Mouse (Mus musculus) heart, embryonic 14.5 days (tissue): ENCODE data around the gene Slc22a3. TPM values are rescaled to one million over a fixed set of nuclear protein-coding genes. Genes with fewer than 3 reads are reported as not detected.

ENCODE experiments used
- ATAC-seq: fragments of 200-750 bp; cut with Nextera tagmentation; 2 replicates; pipeline ENCODE4 v1.8.0; 2017; ENCODE audit warnings: low read depth, moderate TSS enrichment; ENCODE audit not compliant: insufficient number of reproducible peaks, insufficient read depth, low FRiP score
- H3K27ac ChIP-seq, 2 experiments: fragments of 200-500 bp in 1 of 2; fragments of 300-500 bp in 1 of 2; sonication (generic) in 1 of 2; replicated peaks in 1 of 2; 2 replicates each; pipeline ENCODE4 v1.5.1; 2012 to 2014; ENCODE audit warnings: low read depth in 2 of 2, low read length in 2 of 2, control low read depth in 1 of 2, mild to moderate bottlenecking in 1 of 2, mixed read lengths in 1 of 2; ENCODE audit not compliant: control insufficient read depth in 1 of 2, insufficient read depth in 1 of 2
- H3K27me3 ChIP-seq: fragments of 300-500 bp; sonication (generic); 2 replicates; pipeline ENCODE4 v1.6.1; 2014; ENCODE audit warnings: mild to moderate bottlenecking, low read length, control low read depth; ENCODE audit not compliant: control insufficient read depth, insufficient read depth
- H3K36me3 ChIP-seq: fragments of 300-500 bp; sonication (generic); 2 replicates; pipeline ENCODE4 v1.6.1; 2014; ENCODE audit warnings: mild to moderate bottlenecking, control low read depth, low read length, mixed read lengths; ENCODE audit not compliant: control insufficient read depth, insufficient read depth
- H3K4me1 ChIP-seq, 2 experiments: fragments of 200-500 bp in 1 of 2; fragments of 300-500 bp in 1 of 2; sonication (generic) in 1 of 2; 2 replicates each; pipeline ENCODE4 v1.6.1; 2012 to 2014; ENCODE audit warnings: low read length in 2 of 2, control low read depth in 1 of 2, mixed read lengths in 1 of 2; ENCODE audit not compliant: control insufficient read depth in 2 of 2, insufficient read depth in 2 of 2
- H3K4me2 ChIP-seq: fragments of 300-500 bp; sonication (generic); 2 replicates; pipeline ENCODE4 v1.6.1; 2014; ENCODE audit warnings: mild to moderate bottlenecking, low read length
- H3K4me3 ChIP-seq, 2 experiments: fragments of 200-500 bp in 1 of 2; fragments of 300-500 bp in 1 of 2; sonication (generic) in 1 of 2; 2 replicates each; pipeline ENCODE4 v1.5.1; 2012 to 2014; ENCODE audit warnings: low read length in 2 of 2, mild to moderate bottlenecking in 2 of 2, control low read depth in 1 of 2, low read depth in 1 of 2, moderate library complexity in 1 of 2; ENCODE audit not compliant: control insufficient read depth in 1 of 2, insufficient read depth in 1 of 2
- H3K9ac ChIP-seq: fragments of 300-500 bp; sonication (generic); 2 replicates; pipeline ENCODE4 v1.6.1; 2014; ENCODE audit warnings: mild to moderate bottlenecking, low read length
- H3K9me3 ChIP-seq: fragments of 300-500 bp; sonication (generic); 2 replicates; pipeline ENCODE4 v1.6.1; 2016; ENCODE audit warnings: low read length, control low read depth; ENCODE audit not compliant: control insufficient read depth
- WGBS: fragments of 180-500 bp; shearing (Covaris S2); extraction: QIAGEN DNeasy Blood & Tissue Kit; methylation state at CpG from one replicate; pipeline ENCODE4 v1.1.7; 2014; 5-methylcytosine and 5-hydroxymethylcytosine counted together
- polyA plus RNA-seq: library from polyadenylated mRNA; unstranded; fragments of >200 nt; fragmentation: Nextera tagmentation; extraction: Ambion mirVana; gene quantifications from 2 replicates; pipeline ENCODE4 v1.2.1, GENCODE M21; 2014

Gene Slc22a3
- polyA plus RNA-seq, 1 experiment from 2014 or later: 0.45 TPM

DNA sequence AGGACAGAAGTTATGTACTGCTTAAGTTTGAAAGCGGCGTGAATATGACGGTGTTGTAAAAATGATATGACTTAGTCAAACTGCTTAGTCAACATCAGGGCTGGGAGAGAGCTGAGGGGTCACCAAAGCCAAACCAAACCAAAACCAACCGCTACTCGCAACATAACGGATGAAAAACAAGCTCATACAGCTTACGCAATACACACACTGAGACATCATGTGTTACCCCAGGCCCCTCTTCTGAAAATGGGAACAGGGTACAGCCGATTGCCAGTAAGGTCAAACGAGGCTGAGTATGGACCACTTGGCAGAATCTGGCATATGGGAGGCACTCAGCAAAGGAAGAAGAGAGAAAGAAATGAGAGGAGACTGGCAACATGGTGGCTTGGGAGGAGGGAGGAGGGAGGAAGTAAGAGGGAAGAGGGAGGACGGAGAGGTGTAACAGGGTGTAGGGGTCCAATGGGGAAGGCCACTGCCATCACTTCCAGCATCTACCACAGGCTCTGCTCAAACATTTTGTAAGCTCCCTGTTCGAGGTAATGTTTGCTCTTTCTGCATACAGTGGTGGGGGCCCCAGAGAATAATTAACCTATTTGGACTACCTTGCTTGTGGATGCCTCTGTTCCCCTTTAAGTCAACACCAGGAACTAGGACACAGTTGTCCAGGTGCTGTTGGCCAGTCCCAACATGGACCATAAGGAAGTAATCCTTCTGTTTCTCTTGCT, 129.4 kb downstream of the Slc22a3 start, which contains the start of gene Plg:
Gene Plg (plus strand): TSS at position 628 of the 725 bp plus-strand sequence.
- Histone ChIP-seq H3K9ac (no peak within 1 kb of the TSS), H3K27ac (no peak within 1 kb of the TSS), H3K36me3 (no peaks in the 10 kb centered on the region), H3K9me3 (no peaks in the 10 kb centered on the region), H3K4me1 (no peaks in the 10 kb centered on the region), H3K27me3 (no peaks in the 10 kb centered on the region), H3K4me3 (no peak within 1 kb of the TSS), H3K4me2 (no peak within 1 kb of the TSS)
- no peak for ATAC-seq
- 86% methylated on average over 11 of the region's 11 CpGs for WGBS

DNA sequence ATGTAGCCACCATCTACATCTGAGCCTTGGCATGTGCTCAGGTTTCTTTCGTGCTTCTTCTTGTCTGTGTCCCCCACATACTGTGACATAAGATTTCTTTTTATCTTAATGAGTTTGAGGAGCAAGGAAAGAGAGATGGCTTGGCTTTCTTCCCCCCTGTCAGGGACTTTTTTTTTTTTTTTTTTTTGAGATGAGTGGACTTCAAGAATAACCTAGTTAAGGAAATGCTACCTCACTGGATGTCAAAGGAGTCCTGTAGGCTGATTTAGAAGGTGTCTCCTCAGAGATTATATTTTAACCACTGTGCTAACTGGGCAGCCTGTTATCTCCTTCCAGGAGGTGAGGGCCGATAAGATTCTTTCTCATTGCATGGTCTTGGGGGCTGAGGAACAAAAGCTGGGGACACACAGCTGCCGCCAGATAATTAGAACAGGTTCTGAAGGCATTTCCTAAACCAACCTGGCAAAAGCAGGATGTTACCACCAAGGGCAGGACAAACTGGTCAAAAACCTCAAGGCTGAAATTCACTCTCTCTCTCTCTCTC, 133.8 kb downstream of the Slc22a3 start:
- no peak for ATAC-seq
- Histone ChIP-seq H3K4me2 (no peak overlapping the region), H3K9ac (no peak overlapping the region), H3K9me3 (no peaks in the 10 kb centered on the region), H3K36me3 (no peaks in the 10 kb centered on the region), H3K4me1 (no peaks in the 10 kb centered on the region; a peak in 1 of 4 replicates), H3K27ac (no peak overlapping the region), H3K27me3 (no peaks in the 10 kb centered on the region), H3K4me3 (no peak overlapping the region)
- 35% methylated on average over 3 of the region's 3 CpGs for WGBS

DNA sequence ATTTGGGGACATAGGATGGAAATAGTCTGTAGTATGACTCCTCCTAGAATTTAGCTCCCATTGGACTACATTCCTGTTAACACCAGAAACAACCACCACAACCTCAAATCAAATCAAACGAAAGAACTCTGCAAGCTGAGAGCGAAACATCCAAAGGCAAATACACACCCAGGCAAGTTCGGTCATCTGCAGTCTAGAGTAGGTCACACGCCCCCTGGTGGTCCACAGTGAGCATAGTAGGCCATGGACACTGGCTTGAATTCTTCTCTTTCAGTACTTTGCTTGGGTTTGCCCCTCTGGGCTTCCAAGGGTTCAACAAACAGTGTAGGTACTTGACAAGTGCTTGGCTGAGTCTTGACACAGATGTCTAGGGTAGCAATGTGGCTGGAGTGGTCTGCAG, 135.5 kb downstream of the Slc22a3 start:
- Histone ChIP-seq H3K36me3 (no peaks in the 10 kb centered on the region), H3K4me3 (no peak overlapping the region), H3K4me1 (no peaks in the 10 kb centered on the region; a peak in 1 of 4 replicates), H3K9ac (no peak overlapping the region), H3K27me3 (no peaks in the 10 kb centered on the region), H3K9me3 (no peaks in the 10 kb centered on the region), H3K4me2 (peak overlapping the region; percentile 27), H3K27ac (no peak overlapping the region)
- ATAC-seq: no peak
- 22% methylated on average over 4 of the region's 4 CpGs for WGBS

DNA sequence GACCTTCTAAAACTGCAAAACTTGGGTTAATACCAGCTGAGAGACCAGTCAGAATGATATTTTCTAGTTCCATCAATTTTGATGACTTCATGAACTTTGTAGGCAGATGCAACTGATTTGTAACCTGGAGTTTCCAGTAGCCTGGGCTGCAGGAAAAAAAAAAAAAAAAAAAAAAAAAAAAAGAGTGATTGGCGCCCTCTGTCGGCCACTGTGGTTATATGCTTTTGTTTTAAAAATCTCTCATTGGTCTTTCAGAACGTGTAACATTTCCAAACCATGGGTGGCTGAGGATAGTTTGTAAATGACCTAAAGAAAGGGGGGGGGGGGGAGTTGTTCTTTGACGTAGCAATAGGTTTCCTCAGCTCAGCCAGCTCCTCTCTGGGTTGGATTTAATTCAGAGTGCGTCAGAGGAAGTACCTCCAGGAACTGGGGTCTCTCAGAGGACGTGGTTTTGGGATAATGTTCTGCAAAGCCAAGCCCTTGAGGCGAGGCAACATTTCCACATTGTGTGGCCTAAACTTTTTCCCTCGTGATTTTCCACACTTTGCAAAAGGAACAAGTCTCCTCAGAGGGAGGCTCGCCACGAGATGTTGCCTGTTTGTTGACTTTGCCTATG, 136.1 kb downstream of the Slc22a3 start:
- WGBS: 37% methylated on average over 10 of the region's 10 CpGs
- H3K36me3 ChIP-seq: no peaks in the 10 kb centered on the region
- no peak for ATAC-seq
- H3K27me3 ChIP-seq: no peaks in the 10 kb centered on the region
- no peak overlapping the region for H3K4me3 ChIP-seq
- no peak overlapping the region for H3K27ac ChIP-seq
- no peaks in the 10 kb centered on the region for H3K9me3 ChIP-seq
- H3K4me2 ChIP-seq: peak overlapping the region; percentile 27
- no peak overlapping the region for H3K9ac ChIP-seq
- H3K4me1 ChIP-seq: no peaks in the 10 kb centered on the region; a peak in 1 of 4 replicates

DNA sequence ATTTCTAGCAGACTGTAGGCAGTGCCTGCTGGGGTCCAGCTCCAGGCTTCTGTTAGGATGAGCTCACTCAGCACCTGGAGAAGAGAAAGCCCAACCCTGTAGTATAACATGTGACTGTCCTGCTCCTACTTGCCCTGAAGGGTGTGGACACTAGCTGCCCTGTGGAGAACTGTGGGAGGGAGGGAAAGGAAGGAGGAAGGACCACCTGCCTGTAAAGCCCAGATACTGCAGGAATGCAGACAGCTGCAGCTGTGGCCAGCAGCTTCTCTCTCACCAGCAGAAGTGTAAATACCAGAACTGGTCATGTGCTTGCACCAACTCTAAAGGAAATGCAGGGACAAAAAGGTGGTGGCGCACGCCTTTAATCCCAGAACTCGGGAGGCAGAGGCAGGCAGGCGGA, 137.2 kb downstream of the Slc22a3 start:
- 40% methylated on average over 4 of the region's 4 CpGs for WGBS
- no peaks in the 10 kb centered on the region; a peak in 1 of 4 replicates for H3K4me1 ChIP-seq
- no peaks in the 10 kb centered on the region for H3K27me3 ChIP-seq
- no peaks in the 10 kb centered on the region for H3K9me3 ChIP-seq
- no peak overlapping the region for H3K4me2 ChIP-seq
- H3K27ac ChIP-seq: no peak overlapping the region
- H3K36me3 ChIP-seq: no peaks in the 10 kb centered on the region
- ATAC-seq: no peak
- no peak overlapping the region for H3K4me3 ChIP-seq
- no peak overlapping the region for H3K9ac ChIP-seq

DNA sequence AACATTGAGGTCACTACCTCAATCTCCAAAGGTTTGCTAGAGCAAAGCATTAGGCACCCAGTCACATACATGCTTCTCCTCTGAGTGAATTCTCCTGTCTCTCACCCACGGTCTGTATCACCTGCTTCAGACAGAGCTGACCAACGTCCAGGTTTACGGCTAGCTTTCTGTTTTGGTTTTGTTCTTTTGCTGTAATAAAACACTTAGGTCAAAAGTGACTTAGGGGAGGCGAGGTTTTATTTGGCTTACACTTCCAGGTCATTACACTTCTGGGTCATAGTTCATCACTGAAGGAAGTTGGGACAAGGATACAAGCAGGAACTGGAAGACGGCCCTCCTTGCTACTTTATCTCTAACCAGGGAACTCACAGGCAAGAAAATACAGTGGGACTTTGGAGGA, 138.1 kb downstream of the Slc22a3 start:
- H3K4me1 ChIP-seq: peaks cover 0 to 1% of the 10 kb centered on the region in 2 experiments; a peak in 1 of 4 replicates
- no peak overlapping the region for H3K4me2 ChIP-seq
- WGBS: 68% methylated on average over 5 of the region's 5 CpGs
- H3K27ac ChIP-seq: no peak overlapping the region
- ATAC-seq: no peak
- H3K27me3 ChIP-seq: no peaks in the 10 kb centered on the region
- no peak overlapping the region for H3K4me3 ChIP-seq
- no peak overlapping the region for H3K9ac ChIP-seq
- H3K9me3 ChIP-seq: no peaks in the 10 kb centered on the region
- H3K36me3 ChIP-seq: no peaks in the 10 kb centered on the region
